Mouse (Mus musculus) embryonic fibroblast, embryonic 13.5 days (primary cell): ENCODE measurements around the gene Ndufab1.

ENCODE experiments used
- CTCF ChIP-seq: IDR thresholded peaks from 2 replicates; pipeline ENCODE4 v1.5.1; 2011; ENCODE audit warnings: mild to moderate bottlenecking, control low read depth, low read length, moderate library complexity, borderline replicate concordance; ENCODE audit not compliant: insufficient read depth
- POLR2A ChIP-seq: IDR thresholded peaks from 2 replicates; pipeline ENCODE4 v1.6.1; 2011; ENCODE audit warnings: low read depth, mild to moderate bottlenecking, control low read depth, low read length, moderate library complexity

DNA sequence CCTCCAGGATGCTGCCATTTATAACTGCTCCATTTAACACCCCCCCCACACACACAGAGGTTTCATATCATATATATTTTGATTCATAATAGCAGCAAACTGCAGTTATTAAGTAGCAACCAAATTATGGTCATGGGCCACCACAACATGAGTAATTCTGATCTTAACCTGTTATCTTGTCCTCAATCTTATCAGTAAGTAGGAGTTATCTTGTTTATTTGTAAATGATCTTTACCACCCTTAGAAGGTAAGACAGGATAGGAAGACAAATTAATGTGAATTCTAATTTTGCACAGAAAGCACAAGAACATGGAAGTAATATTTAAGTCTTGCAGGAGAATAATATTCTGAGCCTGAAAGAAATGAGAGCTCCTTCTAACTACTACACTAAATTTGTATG, 30.1 kb upstream of the Ndufab1 start:
- TF ChIP-seq CTCF (no peak), POLR2A (no peak)
